Mouse (Mus musculus) MEL (cell line): ENCODE measurements around the gene Sfn. TPM values are rescaled to one million over a fixed set of nuclear protein-coding genes. Genes with fewer than 3 reads are reported as not detected.

Source experiments
- DNase-seq: peaks from one replicate; pipeline ENCODE4 v3.0.0; 2011; ENCODE audit warnings: low read depth, low spot score
- H3K27ac ChIP-seq: 2 replicates; pipeline ENCODE4 v1.5.1; 2012; ENCODE audit warnings: low read depth, mild to moderate bottlenecking, control low read depth, low read length, moderate library complexity; ENCODE audit not compliant: control insufficient read depth
- H3K27me3 ChIP-seq, 2 experiments: fragments of 150-350 bp in 1 of 2; sonication (generic) in 1 of 2; 2 replicates each; pipeline ENCODE4 v1.6.1; 2012; ENCODE audit warnings: low read length in 2 of 2, mild to moderate bottlenecking in 2 of 2, improper control_type of control experiment in 1 of 2, moderate library complexity in 1 of 2; ENCODE audit not compliant: insufficient read depth in 2 of 2, control insufficient read depth in 1 of 2
- H3K36me3 ChIP-seq, 2 experiments: 2 replicates each; pipeline ENCODE4 v1.6.1; 2012 to 2014; ENCODE audit warnings: low read length in 2 of 2, improper control_type of control experiment in 1 of 2, inconsistent platforms in 1 of 2, mild to moderate bottlenecking in 1 of 2; ENCODE audit not compliant: insufficient read depth in 2 of 2, control insufficient read depth in 1 of 2
- H3K4me1 ChIP-seq, 2 experiments: fragments of 150-350 bp in 1 of 2; sonication (generic) in 1 of 2; 2 replicates each; pipeline ENCODE4 v1.6.1; 2012; ENCODE audit warnings: low read length in 2 of 2, improper control_type of control experiment in 1 of 2, mild to moderate bottlenecking in 1 of 2; ENCODE audit not compliant: insufficient read depth in 2 of 2, control insufficient read depth in 1 of 2
- H3K4me3 ChIP-seq, 2 experiments: fragments of 150-350 bp in 1 of 2; sonication (generic) in 1 of 2; 2 replicates each; pipeline ENCODE4 v1.5.1; 2012; ENCODE audit warnings: low read depth in 2 of 2, low read length in 2 of 2, mild to moderate bottlenecking in 2 of 2, moderate library complexity in 2 of 2, control low read depth in 1 of 2, improper control_type of control experiment in 1 of 2; ENCODE audit not compliant: control insufficient read depth in 1 of 2, insufficient read depth in 1 of 2
- H3K79me2 ChIP-seq: 2 replicates; pipeline ENCODE4 v1.6.1; 2012; ENCODE audit warnings: mild to moderate bottlenecking, low read length, moderate library complexity; ENCODE audit not compliant: control insufficient read depth, poor library complexity, insufficient read depth
- H3K9ac ChIP-seq: 2 replicates; pipeline ENCODE4 v1.6.1; 2012; ENCODE audit warnings: low read depth, mild to moderate bottlenecking, control low read depth, low read length, moderate library complexity; ENCODE audit not compliant: control insufficient read depth, poor library complexity, severe bottlenecking
- H3K9me3 ChIP-seq: fragments of 150-350 bp; sonication (generic); replicated peaks from 2 replicates; pipeline ENCODE4 v1.6.1; 2012; ENCODE audit warnings: mild to moderate bottlenecking, low read length, improper control_type of control experiment, moderate library complexity; ENCODE audit not compliant: insufficient read depth
- CHD1 ChIP-seq: IDR thresholded peaks from 2 replicates; pipeline ENCODE4 v1.6.1; 2012; ENCODE audit warnings: low read depth, mild to moderate bottlenecking, inconsistent platforms, low read length, improper control_type of control experiment
- CHD2 ChIP-seq: IDR thresholded peaks from 2 replicates; pipeline ENCODE4 v1.6.1; 2011; ENCODE audit warnings: low read length, improper control_type of control experiment
- CTCF ChIP-seq, 3 experiments: IDR thresholded peaks in 2 of 3; conservative IDR thresholded peaks in 1 of 3; 2 replicates each; pipeline ENCODE4 v1.5.1; 2011 to 2012; ENCODE audit warnings: low read length in 3 of 3, low read depth in 2 of 3, mild to moderate bottlenecking in 2 of 3, improper control_type of control experiment in 1 of 3, inconsistent platforms in 1 of 3, mixed read lengths in 1 of 3, moderate library complexity in 1 of 3; ENCODE audit not compliant: control insufficient read depth in 1 of 3, insufficient read depth in 1 of 3, poor library complexity in 1 of 3, severe bottlenecking in 1 of 3
- E2F4 ChIP-seq: IDR thresholded peaks from 2 replicates; pipeline ENCODE4 v1.6.1; 2011; ENCODE audit warnings: low read depth, low read length, improper control_type of control experiment, borderline replicate concordance
- EP300 ChIP-seq, 2 experiments: IDR thresholded peaks; 2 replicates each; pipeline ENCODE4 v1.6.1; 2011; ENCODE audit warnings: improper control_type of control experiment in 2 of 2, low read length in 2 of 2, low read depth in 1 of 2, mild to moderate bottlenecking in 1 of 2
- GABPA ChIP-seq: IDR thresholded peaks from 2 replicates; pipeline ENCODE4 v1.6.1; 2012; ENCODE audit warnings: low read depth, mild to moderate bottlenecking, inconsistent platforms, low read length, improper control_type of control experiment, moderate library complexity
- GATA1 ChIP-seq: IDR thresholded peaks from 2 replicates; pipeline ENCODE4 v1.6.1; 2011; ENCODE audit warnings: low read depth, low read length, improper control_type of control experiment
- JUND ChIP-seq: IDR thresholded peaks from 2 replicates; pipeline ENCODE4 v1.6.1; 2011; ENCODE audit warnings: low read depth, mild to moderate bottlenecking, improper control_type of control experiment, low read length
- MEF2A ChIP-seq: IDR thresholded peaks from 2 replicates; pipeline ENCODE4 v1.6.1; 2014; ENCODE audit warnings: low read depth, mild to moderate bottlenecking, inconsistent platforms, low read length, improper control_type of control experiment; ENCODE audit not compliant: poor library complexity, insufficient replicate concordance, severe bottlenecking; ENCODE audit errors: extremely low read depth
- MYB ChIP-seq: IDR thresholded peaks from 2 replicates; pipeline ENCODE4 v1.6.1; 2011; ENCODE audit warnings: mild to moderate bottlenecking, low read depth, low read length, improper control_type of control experiment
- NELFE ChIP-seq: IDR thresholded peaks from 2 replicates; pipeline ENCODE4 v1.6.1; 2011; ENCODE audit warnings: low read depth, low read length, improper control_type of control experiment
- POLR2A ChIP-seq, 2 experiments: IDR thresholded peaks; 2 replicates each; pipeline ENCODE4 v1.6.1; 2011 to 2012; ENCODE audit warnings: low read length in 2 of 2, mild to moderate bottlenecking in 2 of 2, control low read depth in 1 of 2, improper control_type of control experiment in 1 of 2, low read depth in 1 of 2, moderate library complexity in 1 of 2; ENCODE audit not compliant: control insufficient read depth in 1 of 2, insufficient read depth in 1 of 2, poor library complexity in 1 of 2
- RAD21 ChIP-seq: IDR thresholded peaks from 2 replicates; pipeline ENCODE4 v1.6.1; 2011; ENCODE audit warnings: mild to moderate bottlenecking, low read depth, low read length, improper control_type of control experiment
- RCOR1 ChIP-seq: IDR thresholded peaks from 2 replicates; pipeline ENCODE4 v1.6.1; 2012; ENCODE audit warnings: low read depth, mild to moderate bottlenecking, inconsistent platforms, low read length, improper control_type of control experiment
- SMC3 ChIP-seq: IDR thresholded peaks from 2 replicates; pipeline ENCODE4 v1.6.1; 2011; ENCODE audit warnings: low read depth, low read length, improper control_type of control experiment
- TAL1 ChIP-seq: IDR thresholded peaks from 2 replicates; pipeline ENCODE4 v1.6.1; 2012; ENCODE audit warnings: mild to moderate bottlenecking, inconsistent platforms, low read length, moderate library complexity, mixed read lengths
- TBP ChIP-seq: IDR thresholded peaks from 2 replicates; pipeline ENCODE4 v1.8.0; 2011; ENCODE audit warnings: low read depth, low read length, improper control_type of control experiment
- TCF12 ChIP-seq: IDR thresholded peaks from 2 replicates; pipeline ENCODE4 v1.6.1; 2014; ENCODE audit warnings: low read depth, mild to moderate bottlenecking, inconsistent platforms, low read length, improper control_type of control experiment, moderate library complexity
- USF1 ChIP-seq: IDR thresholded peaks from 2 replicates; pipeline ENCODE4 v1.6.1; 2014; ENCODE audit warnings: low read depth, mild to moderate bottlenecking, inconsistent platforms, low read length, improper control_type of control experiment, moderate library complexity
- ZNF384 ChIP-seq: IDR thresholded peaks from 2 replicates; pipeline ENCODE4 v1.6.1; 2012; ENCODE audit warnings: low read depth, mild to moderate bottlenecking, inconsistent platforms, low read length, improper control_type of control experiment
- polyA plus RNA-seq, 2 experiments: library from polyadenylated mRNA; stranded (reverse) in 1 of 2; unstranded in 1 of 2; fragments of >175 nt in 1 of 2; fragments of >200 nt in 1 of 2; gene quantifications; 2 replicates each; pipeline versions ENCODE4 v1.2.1 to v1.2.4; 2012; ENCODE audit warnings: low replicate concordance in 2 of 2, low read depth in 1 of 2; ENCODE audit not compliant: insufficient read length in 2 of 2, insufficient read depth in 1 of 2, missing spikeins in 1 of 2
- total RNA-seq: library from RNA; depleted of rRNA; stranded (reverse); fragments of 300-350 nt; gene quantifications from 2 replicates; pipeline ENCODE4 v1.2.3, GENCODE M21; 2012

Gene Sfn
- total and polyA plus RNA-seq, 3 experiments = 0.12 to 0.19 TPM; not detected in 1

DNA sequence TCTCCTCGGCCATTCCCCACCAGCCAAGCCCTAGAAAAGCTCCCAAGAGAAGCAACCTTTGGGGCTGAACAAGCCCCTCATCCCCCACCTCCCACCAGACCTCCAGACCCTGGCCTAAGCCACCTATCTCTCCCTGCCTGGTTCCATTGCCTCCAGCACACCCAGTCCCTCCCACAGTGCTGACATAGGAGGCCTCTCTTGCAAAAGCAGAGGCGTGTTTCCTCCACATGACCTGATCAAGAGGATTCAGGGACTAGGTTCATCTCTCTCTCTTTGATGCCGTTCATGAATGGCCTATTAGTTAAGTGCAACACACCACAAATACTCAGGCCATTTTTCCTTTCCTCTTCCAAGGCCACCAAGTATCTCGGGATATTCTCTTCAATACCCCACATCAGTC lies 42.1 kb downstream of the Sfn start:
- peaks cover 0 to 5% of the 10 kb centered on the region in 2 experiments; a peak in 2 of 4 replicates for H3K36me3 ChIP-seq
- no peak for DNase-seq

DNA sequence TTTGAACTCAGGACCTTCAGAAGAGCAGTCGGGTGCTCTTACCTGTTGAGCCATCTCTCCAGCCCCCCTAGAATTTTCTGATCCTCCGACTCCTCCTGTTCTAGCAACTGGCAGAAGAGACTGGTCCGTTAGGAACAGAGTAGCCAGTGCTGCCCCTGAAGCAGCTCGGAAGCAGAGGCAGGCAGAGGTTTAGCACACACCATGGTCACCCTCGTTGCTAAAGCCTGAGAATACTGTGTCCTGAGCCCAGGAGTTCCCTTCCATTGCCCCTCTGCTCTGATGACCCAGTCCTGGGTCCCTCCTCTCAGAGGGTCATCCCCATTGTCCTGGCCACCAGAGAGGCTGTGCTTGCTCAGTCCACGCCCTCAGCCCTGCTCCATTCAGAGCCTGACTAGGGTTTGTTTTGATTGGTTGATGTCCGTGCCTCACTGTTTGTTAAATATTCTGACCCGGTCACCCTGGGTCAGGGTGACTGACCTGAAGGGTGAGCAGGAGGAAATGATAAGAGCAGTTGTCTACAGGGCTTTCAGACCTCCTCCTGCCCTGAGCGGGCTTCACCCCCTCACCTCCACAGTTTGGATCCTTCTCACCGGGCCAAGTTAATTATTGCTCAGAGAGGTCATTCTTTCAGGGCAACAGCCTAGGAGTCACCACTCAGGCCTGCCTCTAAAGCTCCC lies 44.8 kb downstream of the Sfn start:
- Histone ChIP-seq H3K79me2 (no peaks in the 10 kb centered on the region), H3K27ac (no peak overlapping the region), H3K9me3 (no peaks in the 10 kb centered on the region), H3K27me3 (peaks cover 8% of the 10 kb centered on the region in 2 experiments), H3K9ac (no peak overlapping the region), H3K4me1 (peaks cover 0 to 8% of the 10 kb centered on the region in 2 experiments; a peak in 3 of 4 replicates), H3K36me3 (peaks cover 0 to 2% of the 10 kb centered on the region in 2 experiments; a peak in 1 of 4 replicates), H3K4me3 (no peak overlapping the region)
- DNase-seq = no peak
- no peak for TF ChIP-seq CTCF (IDR thresholded peaks at IDR 0.05 in 2 of 3, conservative IDR thresholded peaks at IDR 0.05 in 1 of 3; ENCODE audit: control insufficient read depth in 1 of 3, insufficient read depth in 1 of 3, low read depth in 2 of 3, low read length in 3 of 3, poor library complexity in 1 of 3, severe bottlenecking in 1 of 3)
- no peak for TF ChIP-seq RAD21
- TF ChIP-seq TBP = no peak
- no peak for TF ChIP-seq GATA1
- TF ChIP-seq POLR2A (IDR thresholded peaks at IDR 0.05; ENCODE audit: control insufficient read depth in 1 of 2, insufficient read depth in 1 of 2, low read depth in 1 of 2, low read length in 2 of 2, poor library complexity in 1 of 2) = no peak
- no peak for TF ChIP-seq NELFE
- TF ChIP-seq MEF2A = no peak
- TF ChIP-seq TCF12 = no peak
- no peak for TF ChIP-seq TAL1
- TF ChIP-seq RCOR1 = no peak
- no peak for TF ChIP-seq USF1
- no peak for TF ChIP-seq EP300 (IDR thresholded peaks at IDR 0.05; ENCODE audit: low read depth in 1 of 2, low read length in 2 of 2)

More for the DNA sequence above, 42.1 kb downstream of the Sfn start:
- H3K9ac ChIP-seq = no peak overlapping the region
- no peak overlapping the region for H3K27ac ChIP-seq
- H3K4me3 ChIP-seq = no peak overlapping the region
- H3K9me3 ChIP-seq = no peaks in the 10 kb centered on the region
- no peaks in the 10 kb centered on the region; the same call in 1 of the 2 replicates for H3K79me2 ChIP-seq
- peaks cover 0 to 4% of the 10 kb centered on the region in 2 experiments; a peak in 3 of 4 replicates for H3K4me1 ChIP-seq
- H3K27me3 ChIP-seq = peaks cover 8% of the 10 kb centered on the region in 2 experiments
- no peak for TF ChIP-seq CHD2
- no peak for TF ChIP-seq TCF12
- no peak for TF ChIP-seq MYB
- TF ChIP-seq JUND = no peak
- no peak for TF ChIP-seq CHD1
- TF ChIP-seq SMC3 = no peak
- no peak for TF ChIP-seq CTCF (IDR thresholded peaks at IDR 0.05 in 2 of 3, conservative IDR thresholded peaks at IDR 0.05 in 1 of 3; ENCODE audit: control insufficient read depth in 1 of 3, insufficient read depth in 1 of 3, low read depth in 2 of 3, low read length in 3 of 3, poor library complexity in 1 of 3, severe bottlenecking in 1 of 3)
- no peak for TF ChIP-seq POLR2A (IDR thresholded peaks at IDR 0.05; ENCODE audit: control insufficient read depth in 1 of 2, insufficient read depth in 1 of 2, low read depth in 1 of 2, low read length in 2 of 2, poor library complexity in 1 of 2)
- no peak for TF ChIP-seq TBP
- TF ChIP-seq ZNF384 = no peak
- TF ChIP-seq NELFE = no peak
- no peak for TF ChIP-seq GABPA
- no peak for TF ChIP-seq TAL1
- TF ChIP-seq USF1 = no peak
- TF ChIP-seq E2F4 = no peak
- TF ChIP-seq EP300 (IDR thresholded peaks at IDR 0.05; ENCODE audit: low read depth in 1 of 2, low read length in 2 of 2) = no peak
